Mouse (Mus musculus) embryonic facial prominence, embryonic 15.5 days (tissue): ENCODE data around the gene Foxj3. TPM values are rescaled to one million over a fixed set of nuclear protein-coding genes. Genes with fewer than 3 reads are reported as not detected.

Experiments used
- polyA plus RNA-seq: library from polyadenylated mRNA; unstranded; fragments of >200 nt; fragmentation: Nextera tagmentation; extraction: Ambion mirVana; gene quantifications from 2 replicates; pipeline ENCODE4 v1.2.1, GENCODE M21; 2015

The Foxj3 gene
- polyA plus RNA-seq, 1 experiment from 2014 or later, result 26.1 TPM

Other genes with a start within 250 kb of the Foxj3 start
- gene Ybx1, start 242.4 kb upstream of the Foxj3 start, polyA plus RNA-seq, result 577 and 601 TPM in 2 replicates
- gene Ppih, start 216.5 kb upstream of the Foxj3 start, polyA plus RNA-seq, result 76.8 and 84.3 TPM in 2 replicates
- gene Ccdc30, start 121.5 kb upstream of the Foxj3 start, polyA plus RNA-seq, result 8.7 and 10.5 TPM in 2 replicates
- gene Ppcs, start 114.6 kb upstream of the Foxj3 start, polyA plus RNA-seq, result 23.7 and 26.8 TPM in 2 replicates
- 1.8 and 2.1 TPM in 2 replicates for gene Zmynd12, start 114.2 kb upstream of the Foxj3 start, polyA plus RNA-seq
- 0.45 and 0.50 TPM in 2 replicates for gene Rimkla, start 44.4 kb upstream of the Foxj3 start, polyA plus RNA-seq
- 6.0 and 6.3 TPM in 2 replicates for gene Frg2f1, start 2.5 kb downstream of the Foxj3 start, polyA plus RNA-seq
- not detected in 2 replicates for gene Guca2a, start 100.7 kb downstream of the Foxj3 start, polyA plus RNA-seq
- gene Guca2b, start 122.0 kb downstream of the Foxj3 start, polyA plus RNA-seq, result not detected in 2 replicates
- gene Hivep3, start 196.8 kb downstream of the Foxj3 start, polyA plus RNA-seq, result 5.3 and 6.8 TPM in 2 replicates